In the genomic region with DNA sequence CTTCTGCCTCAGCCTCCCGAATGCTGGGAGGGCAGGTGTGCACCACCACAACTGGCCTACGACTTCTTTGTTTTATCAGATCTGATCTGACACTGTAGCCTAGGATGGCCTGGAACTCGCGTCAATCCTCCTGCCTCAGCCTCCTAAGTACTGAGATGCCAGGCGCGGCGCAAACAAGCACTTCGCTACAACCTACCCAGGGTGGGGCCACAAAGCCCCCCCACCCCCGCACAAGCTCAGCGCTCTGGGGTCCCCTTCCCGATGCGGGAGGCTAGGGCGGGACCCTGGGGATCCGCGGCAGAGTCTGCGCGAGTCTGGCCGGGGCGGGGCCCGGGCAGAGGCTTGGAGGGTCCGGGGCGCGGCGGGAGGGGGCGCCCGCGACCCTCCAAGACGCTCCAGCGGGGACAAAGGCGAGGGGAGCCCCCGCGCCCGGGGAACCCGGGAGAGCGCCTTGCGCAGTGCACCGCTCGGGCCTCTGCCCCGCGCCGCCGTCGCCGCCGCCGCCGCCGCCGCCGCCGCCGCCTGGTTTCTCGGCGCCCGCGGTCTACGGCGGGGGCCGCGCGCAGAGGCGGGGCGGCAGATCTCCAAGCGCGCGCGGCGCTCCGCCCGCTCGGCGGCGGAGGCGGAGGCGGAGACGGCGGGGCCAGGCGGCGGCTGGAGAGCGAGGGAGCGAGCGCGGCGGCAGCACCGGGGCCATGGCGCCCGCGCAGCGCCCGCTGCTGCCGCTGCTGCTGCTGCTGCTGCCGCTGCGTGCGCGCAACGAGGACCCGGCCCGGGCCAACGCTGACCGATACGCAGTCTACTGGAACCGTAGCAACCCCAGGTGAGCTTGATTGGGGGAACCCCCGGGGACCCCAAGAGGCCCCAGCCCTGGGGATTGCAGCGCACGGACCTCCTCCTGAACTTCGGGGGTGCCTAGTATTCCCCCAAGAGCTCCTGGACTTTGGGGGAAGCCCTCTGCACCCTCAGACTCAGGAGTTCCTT, we compare ENCODE assay signal across 7 mouse cellular contexts. TPM values are rescaled to one million over a fixed set of nuclear protein-coding genes. Genes with fewer than 3 reads are reported as not detected.
DNase-seq lines count a peak whose midpoint lies in the region; ATAC-seq and TF ChIP-seq lines count a peak whose summit lies in the region.

A gene (plus strand): TSS at position 415 of the 984 bp plus-strand sequence.

- H3K4me2 ChIP-seq in embryonic facial prominence, embryonic 14.5 days (ENCODE audit: low read depth, low read length): peak within 1 kb of the TSS; percentile 84
- peak within 1 kb of the TSS; percentile 85 for H3K4me2 ChIP-seq in hindbrain, postnatal 0 days (ENCODE audit: low read depth, low read length)

- H3K36me3 ChIP-seq in megakaryocyte, embryonic 14.5 days (replicated peaks; ENCODE audit: low read length): peaks cover 6% of the 10 kb centered on the region
- H3K36me3 ChIP-seq in embryonic facial prominence, embryonic 14.5 days (ENCODE audit: control insufficient read depth, insufficient read depth, low read length): peaks cover 11% of the 10 kb centered on the region; the same call in 1 of the 2 replicates
- no peaks in the 10 kb centered on the region for H3K36me3 ChIP-seq in hindbrain, postnatal 0 days (ENCODE audit: insufficient read depth, low read length)

- no peaks in the 10 kb centered on the region for H3K9me3 ChIP-seq in megakaryocyte, embryonic 14.5 days
- H3K9me3 ChIP-seq in embryonic facial prominence, embryonic 14.5 days (ENCODE audit: control insufficient read depth, low read length): no peaks in the 10 kb centered on the region
- H3K9me3 ChIP-seq in hindbrain, postnatal 0 days (ENCODE audit: low read length): no peaks in the 10 kb centered on the region

- H3K4me1 ChIP-seq in megakaryocyte, embryonic 14.5 days: peaks cover 30% of the 10 kb centered on the region
- H3K4me1 ChIP-seq in embryonic facial prominence, embryonic 14.5 days (ENCODE audit: control insufficient read depth, insufficient read depth, low read length): peaks cover 16% of the 10 kb centered on the region
- 0 out of 2 replicates have a peak, but pooled peaks cover 7% of the 10 kb centered on the region for H3K4me1 ChIP-seq in hindbrain, postnatal 0 days (ENCODE audit: insufficient read depth, low read length)

- no peak for ATAC-seq in megakaryocyte, adult 5-6 weeks (ENCODE audit: poor library complexity, severe bottlenecking)
- peak; percentile 77 for ATAC-seq in embryonic facial prominence, embryonic 14.5 days (ENCODE audit: low read depth)
- peak; percentile 58 for ATAC-seq in hindbrain, postnatal 0 days

- 5% methylated on average over 23 of the region's 106 CpGs for WGBS in embryonic facial prominence, embryonic 14.5 days
- WGBS in hindbrain, postnatal 0 days: 3% methylated on average over 50 of the region's 106 CpGs

- peak within 1 kb of the TSS; percentile 88 for H3K9ac ChIP-seq in embryonic facial prominence, embryonic 14.5 days (ENCODE audit: low read depth, low read length)
- peak within 1 kb of the TSS; percentile 85 for H3K9ac ChIP-seq in hindbrain, postnatal 0 days (replicated peaks; ENCODE audit: low read length)

- peaks cover 75% of the 10 kb centered on the region for H3K27me3 ChIP-seq in megakaryocyte, embryonic 14.5 days (replicated peaks)
- no peaks in the 10 kb centered on the region for H3K27me3 ChIP-seq in embryonic facial prominence, embryonic 14.5 days (replicated peaks; ENCODE audit: control insufficient read depth, insufficient read depth, low read length)
- no peaks in the 10 kb centered on the region for H3K27me3 ChIP-seq in hindbrain, postnatal 0 days (ENCODE audit: insufficient read depth, low read length)

- peak; percentile 72 for DNase-seq in adrenal gland, postnatal 14 days
- peak; percentile 84 for DNase-seq in embryonic facial prominence, embryonic 14.5 days (ENCODE audit: low spot score)
- DNase-seq in hindbrain, postnatal 0 days (ENCODE audit: low spot score): peak; percentile 78
- DNase-seq in lung, postnatal 14 days: peak; percentile 37
- peak; percentile 44 for DNase-seq in thymus, postnatal 25 days

- H3K27ac ChIP-seq in embryonic facial prominence, embryonic 14.5 days (replicated peaks; ENCODE audit: low read depth, low read length): peak within 1 kb of the TSS; percentile 78
- peak within 1 kb of the TSS; percentile 58 for H3K27ac ChIP-seq in hindbrain, postnatal 0 days

- H3K4me3 ChIP-seq in megakaryocyte, embryonic 14.5 days (replicated peaks): peak within 1 kb of the TSS; percentile 88
- peak within 1 kb of the TSS; percentile 76 for H3K4me3 ChIP-seq in embryonic facial prominence, embryonic 14.5 days (ENCODE audit: low read depth, low read length)
- peak within 1 kb of the TSS; percentile 69 for H3K4me3 ChIP-seq in hindbrain, postnatal 0 days (ENCODE audit: low read length)

- no peak for TF ChIP-seq CTCF in hindbrain, postnatal 0 days (IDR thresholded peaks at IDR 0.05; ENCODE audit: low read depth)

RNA-seq across cellular contexts. Expression of the gene that starts here (rescaled TPM):
- polyA plus RNA-seq in megakaryocyte, embryonic 14.5 days (2012; ENCODE audit: insufficient read depth, low replicate concordance): 0.79 and 1.6 TPM in 2 replicates
- total RNA-seq in megakaryocyte, adult 5-6 weeks (2015): 0.49 TPM in 1 of 2 replicates, not detected in the other
- 0.12 TPM in 1 of 2 replicates, not detected in the other for total RNA-seq in megakaryocyte, adult 5-6 weeks (2017)
- total RNA-seq in adrenal gland, postnatal 14 days (2021): 3.1 and 3.9 TPM in 2 replicates
- 20.9 and 23.6 TPM in 2 replicates for polyA plus RNA-seq in embryonic facial prominence, embryonic 14.5 days (2014; fragmentation: Nextera tagmentation; extraction: Ambion mirVana)
- 24.0 and 32.8 TPM in 2 replicates for total RNA-seq in hindbrain, postnatal 0 days (2014; rRNA removed)
- polyA plus RNA-seq in hindbrain, postnatal 0 days (2015; fragmentation: Nextera tagmentation; extraction: Ambion mirVana): 23.2 and 23.8 TPM in 2 replicates
